Comparison of ENCODE assay signal across 10 mouse cellular contexts in the genomic region with DNA sequence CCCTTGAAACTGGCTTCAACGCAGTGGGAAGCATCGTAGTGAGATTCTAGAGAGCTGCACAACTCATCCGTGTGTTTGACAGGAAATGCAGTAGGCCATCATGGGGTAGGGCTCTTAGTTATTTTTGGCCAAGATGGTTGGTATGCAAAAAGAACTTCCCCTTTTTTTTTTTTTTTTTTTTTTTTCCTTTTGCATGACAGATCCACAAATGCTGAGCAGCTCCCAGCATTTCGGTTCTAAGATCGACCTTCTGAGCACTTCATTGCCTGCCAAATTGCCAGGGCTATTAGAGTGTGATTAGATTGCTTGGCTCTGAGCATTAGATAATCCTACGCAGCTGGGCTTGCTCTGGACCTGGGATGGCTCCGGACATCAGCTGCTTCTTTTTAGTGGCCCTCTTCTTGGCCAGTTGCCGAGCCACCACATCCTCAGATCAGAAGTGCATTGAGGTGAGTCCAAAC. TPM values are rescaled to one million over a fixed set of nuclear protein-coding genes. Genes with fewer than 3 reads are reported as not detected.
DNase-seq lines count a peak whose midpoint lies in the region; ATAC-seq and TF ChIP-seq lines count a peak whose summit lies in the region.
"Had no signal": no experiment of that assay in that cellular context is flagged by ENCODE, and none has a peak within 500 bp of the region (broad histone marks: within the 10 kb centered on the region; RNA-seq: fewer than 3 reads in every experiment).

A gene (plus strand): TSS at position 218 of the 461 bp plus-strand sequence.

- TF ChIP-seq CTCF in testis, adult 2 months (IDR thresholded peaks at IDR 0.05; ENCODE audit: control insufficient read depth, insufficient read depth, insufficient replicate concordance, low read depth, low read length) = no peak

- WGBS in forebrain, embryonic 16.5 days = 69% methylated on average over 8 of the region's 8 CpGs
- WGBS in forebrain, embryonic 13.5 days = 83% methylated on average over 8 of the region's 8 CpGs
- 20% methylated on average over 8 of the region's 8 CpGs for whole genome bisulfite sequencing in liver, embryonic 16.5 days (ENCODE audit: insufficient replicate concordance)
- 68% methylated on average over 8 of the region's 8 CpGs for WGBS in intestine, embryonic 16.5 days

- no peaks in the 10 kb centered on the region for H3K36me3 ChIP-seq in forebrain, embryonic 16.5 days (ENCODE audit: control insufficient read depth, insufficient read depth)
- no peaks in the 10 kb centered on the region for H3K36me3 ChIP-seq in forebrain, embryonic 13.5 days (ENCODE audit: poor library complexity, severe bottlenecking)
- H3K36me3 ChIP-seq in testis, adult 2 months (ENCODE audit: control insufficient read depth, insufficient read depth, low read length) = no peaks in the 10 kb centered on the region
- H3K36me3 ChIP-seq in liver, embryonic 16.5 days (ENCODE audit: control insufficient read depth, insufficient read depth) = no peaks in the 10 kb centered on the region
- peaks cover 2% of the 10 kb centered on the region; the same call in 1 of the 2 replicates for H3K36me3 ChIP-seq in splenic B cell, adult 2 months (ENCODE audit: control insufficient read depth, insufficient read depth, low read length, poor library complexity, severe bottlenecking)
- no peaks in the 10 kb centered on the region for H3K36me3 ChIP-seq in intestine, embryonic 16.5 days (ENCODE audit: control insufficient read depth, insufficient read depth, low read length)
- H3K36me3 ChIP-seq: embryonic facial prominence, embryonic 13.5 days; limb, embryonic 13.5 days had no signal

- no peak for TF ChIP-seq POLR2A in testis, adult 2 months (IDR thresholded peaks at IDR 0.05; ENCODE audit: control insufficient read depth, low read depth, low read length)

- H3K9ac ChIP-seq in forebrain, embryonic 16.5 days (replicated peaks; ENCODE audit: low read depth, low read length) = no peak within 1 kb of the TSS
- H3K9ac ChIP-seq in forebrain, embryonic 13.5 days = no peak within 1 kb of the TSS
- H3K9ac ChIP-seq in liver, embryonic 16.5 days (ENCODE audit: low read depth, low read length) = no peak within 1 kb of the TSS
- H3K9ac ChIP-seq in intestine, embryonic 16.5 days (ENCODE audit: low read depth, low read length) = no peak within 1 kb of the TSS
- H3K9ac ChIP-seq: embryonic facial prominence, embryonic 13.5 days; limb, embryonic 13.5 days had no signal

- no peak within 1 kb of the TSS for H3K4me2 ChIP-seq in forebrain, embryonic 16.5 days (ENCODE audit: low read length)
- H3K4me2 ChIP-seq in forebrain, embryonic 13.5 days = no peak within 1 kb of the TSS
- no peak within 1 kb of the TSS for H3K4me2 ChIP-seq in liver, embryonic 16.5 days (ENCODE audit: low read depth, low read length)
- H3K4me2 ChIP-seq in intestine, embryonic 16.5 days (ENCODE audit: low read depth, low read length) = no peak within 1 kb of the TSS
- H3K4me2 ChIP-seq: embryonic facial prominence, embryonic 13.5 days; limb, embryonic 13.5 days had no signal

- peak within 1 kb of the TSS; percentile 28; the same call in 1 of the 2 replicates for H3K27ac ChIP-seq in forebrain, embryonic 16.5 days (ENCODE audit: low read length)
- H3K27ac ChIP-seq in forebrain, embryonic 13.5 days = no peak within 1 kb of the TSS
- peak within 1 kb of the TSS; percentile 42; the same call in 1 of the 2 replicates for H3K27ac ChIP-seq in testis, adult 2 months (ENCODE audit: control insufficient read depth, insufficient read depth, low read depth, low read length)
- no peak within 1 kb of the TSS; the same call in 1 of the 2 replicates for H3K27ac ChIP-seq in liver, embryonic 16.5 days (ENCODE audit: low read length)
- no peak within 1 kb of the TSS; the same call in 1 of the 2 replicates for H3K27ac ChIP-seq in intestine, embryonic 16.5 days (ENCODE audit: low read length)
- H3K27ac ChIP-seq: embryonic facial prominence, embryonic 13.5 days; limb, embryonic 13.5 days had no signal

- no peak for DNase-seq in testis, postnatal 14 days (ENCODE audit: low spot score)
- peak; percentile 89 for DNase-seq in splenic B cell, adult 2 months (ENCODE audit: low read depth, low spot score)
- no peak for DNase-seq in embryo, embryonic 11 days

- H3K27me3 ChIP-seq in forebrain, embryonic 16.5 days (replicated peaks; ENCODE audit: control insufficient read depth, insufficient read depth, low read length) = no peaks in the 10 kb centered on the region
- no peaks in the 10 kb centered on the region for H3K27me3 ChIP-seq in forebrain, embryonic 13.5 days
- no peaks in the 10 kb centered on the region for H3K27me3 ChIP-seq in testis, adult 2 months (ENCODE audit: control insufficient read depth, insufficient read depth, low read length)
- no peaks in the 10 kb centered on the region for H3K27me3 ChIP-seq in liver, embryonic 16.5 days (ENCODE audit: control insufficient read depth, insufficient read depth, low read depth, low read length)
- H3K27me3 ChIP-seq in splenic B cell, adult 2 months (ENCODE audit: control insufficient read depth, insufficient read depth, low read length, poor library complexity, severe bottlenecking) = no peaks in the 10 kb centered on the region
- no peaks in the 10 kb centered on the region for H3K27me3 ChIP-seq in intestine, embryonic 16.5 days (replicated peaks; ENCODE audit: control insufficient read depth, insufficient read depth, low read length)
- H3K27me3 ChIP-seq: embryonic facial prominence, embryonic 13.5 days; limb, embryonic 13.5 days had no signal

- ATAC-seq in forebrain, embryonic 16.5 days = no peak
- no peak for ATAC-seq in forebrain, embryonic 13.5 days
- ATAC-seq in liver, embryonic 16.5 days (ENCODE audit: low read depth) = no peak
- ATAC-seq in intestine, embryonic 16.5 days = no peak

- peaks cover 6% of the 10 kb centered on the region; the same call in 1 of the 2 replicates for H3K4me1 ChIP-seq in forebrain, embryonic 16.5 days (replicated peaks; ENCODE audit: control insufficient read depth, insufficient read depth, low read length)
- H3K4me1 ChIP-seq in forebrain, embryonic 13.5 days = peaks cover 20% of the 10 kb centered on the region
- H3K4me1 ChIP-seq in testis, adult 2 months (ENCODE audit: control insufficient read depth, insufficient read depth, low read length) = no peaks in the 10 kb centered on the region; the same call in 1 of the 2 replicates
- no peaks in the 10 kb centered on the region for H3K4me1 ChIP-seq in liver, embryonic 16.5 days (ENCODE audit: control insufficient read depth, low read depth, low read length)
- H3K4me1 ChIP-seq in intestine, embryonic 16.5 days (ENCODE audit: control insufficient read depth, insufficient read depth, low read length) = 0 out of 2 replicates have a peak, but pooled peaks cover 2% of the 10 kb centered on the region

- no peak within 1 kb of the TSS for H3K4me3 ChIP-seq in forebrain, embryonic 16.5 days (replicated peaks; ENCODE audit: low read length)
- no peak within 1 kb of the TSS for H3K4me3 ChIP-seq in forebrain, embryonic 13.5 days
- no peak within 1 kb of the TSS for H3K4me3 ChIP-seq in testis, adult 2 months (ENCODE audit: control insufficient read depth, low read depth, low read length)
- 0 out of 2 replicates have a peak within 1 kb of the TSS, but pooled peaks have one; percentile 7 for H3K4me3 ChIP-seq in liver, embryonic 16.5 days (ENCODE audit: low read depth, low read length)
- no peak within 1 kb of the TSS for H3K4me3 ChIP-seq in intestine, embryonic 16.5 days (ENCODE audit: low read length)
- H3K4me3 ChIP-seq: embryonic facial prominence, embryonic 13.5 days; limb, embryonic 13.5 days had no signal

- H3K9me3 ChIP-seq in forebrain, embryonic 16.5 days (ENCODE audit: control insufficient read depth, low read length) = no peaks in the 10 kb centered on the region
- no peaks in the 10 kb centered on the region for H3K9me3 ChIP-seq in forebrain, embryonic 13.5 days (replicated peaks)
- no peaks in the 10 kb centered on the region for H3K9me3 ChIP-seq in liver, embryonic 16.5 days (replicated peaks; ENCODE audit: control insufficient read depth, low read length)
- no peaks in the 10 kb centered on the region for H3K9me3 ChIP-seq in intestine, embryonic 16.5 days (ENCODE audit: control insufficient read depth, low read length)
- H3K9me3 ChIP-seq: embryonic facial prominence, embryonic 13.5 days; limb, embryonic 13.5 days had no signal

RNA-seq across cellular contexts. Expression of the gene that starts here (rescaled TPM):
- polyA plus RNA-seq in forebrain, embryonic 16.5 days (2015; fragmentation: Nextera tagmentation; extraction: Ambion mirVana) = 0.23 and 0.39 TPM in 2 replicates
- polyA plus RNA-seq in forebrain, embryonic 13.5 days (2015; fragmentation: Nextera tagmentation; extraction: Ambion mirVana) = 0.38 and 0.40 TPM in 2 replicates
- 0.17 and 0.18 TPM in 2 replicates for polyA plus RNA-seq in testis, adult 2 months (2012; rRNA removed)
- 0.74 and 0.89 TPM in 2 replicates for polyA plus RNA-seq in liver, embryonic 16.5 days (2015; fragmentation: Nextera tagmentation; extraction: Ambion mirVana)
- polyA plus RNA-seq in intestine, embryonic 16.5 days (2015; fragmentation: Nextera tagmentation; extraction: Ambion mirVana) = 0.31 and 0.54 TPM in 2 replicates

Comparison
In these comparisons a context has a peak if more than half of its experiments do, and no peak if none do; other contexts are left out.
1. H3K27ac ChIP-seq: peak in forebrain, embryonic 16.5 days (single experiment) and testis, adult 2 months (single experiment); none in forebrain, embryonic 13.5 days (single experiment), liver, embryonic 16.5 days (single experiment) and intestine, embryonic 16.5 days (single experiment).